Mouse (Mus musculus) brain, adult 2 months (tissue): ENCODE measurements at regions not wholly inside any gene's neighbourhood (a gene's known extent, or its start where the extent isn't known, plus 50 kb on each side); places are given as distances from the start of the nearest gene placed in this dataset.

Experiments
- DNase-seq: peaks from one replicate; pipeline ENCODE4 v3.0.0; 2011; ENCODE audit warnings: low read depth, low spot score

DNA sequence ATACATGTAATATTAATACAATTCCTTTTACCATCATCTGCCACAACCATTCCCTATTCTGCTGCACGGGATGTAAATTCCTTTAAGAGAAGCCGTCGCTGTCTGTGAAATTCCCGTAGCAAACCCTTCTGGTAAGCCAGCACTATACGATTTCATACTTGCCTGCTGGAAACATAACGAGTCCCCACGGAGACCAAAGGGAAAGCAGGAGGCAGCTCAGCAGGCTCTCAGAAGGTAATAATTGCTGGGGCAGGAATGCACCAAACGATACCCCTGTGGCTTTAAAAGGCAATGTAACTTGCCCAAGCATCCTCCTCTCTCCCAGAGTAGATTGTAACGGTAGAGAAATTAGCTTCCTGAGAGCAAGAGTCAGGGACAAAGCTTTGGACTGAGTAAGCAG, 114.0 kb upstream of the Hes1 start:
- DNase-seq, result no peak

- peak; percentile 55 for DNase-seq
Observed at GRCm38 (mm10) chr16:29950791-29951190, 113.4 kb upstream of the Hes1 start.

- peak; percentile 77 for DNase-seq
Observed at GRCm38 (mm10) chr16:29954700-29955099, 109.5 kb upstream of the Hes1 start.

DNA sequence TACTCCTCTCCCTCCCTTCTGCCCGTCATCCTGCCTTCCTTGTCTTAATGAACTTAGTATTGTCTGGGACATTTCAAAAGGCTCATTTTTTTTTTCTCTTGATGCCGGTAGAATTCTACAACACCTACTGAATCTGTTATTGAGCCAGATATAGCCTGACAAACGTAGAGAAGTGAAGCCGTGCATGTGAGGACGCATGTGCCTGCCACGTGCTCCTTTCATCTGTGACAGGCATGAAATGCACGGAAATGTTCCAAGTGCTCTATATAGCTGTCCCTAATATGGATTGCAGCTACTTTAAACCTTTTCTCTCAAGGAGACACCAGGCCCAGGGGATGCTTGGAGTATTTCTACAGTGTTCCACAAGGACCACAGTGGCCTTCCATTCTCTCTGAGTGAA, 107.3 kb upstream of the Hes1 start:
- DNase-seq, result peak; percentile 68

DNA sequence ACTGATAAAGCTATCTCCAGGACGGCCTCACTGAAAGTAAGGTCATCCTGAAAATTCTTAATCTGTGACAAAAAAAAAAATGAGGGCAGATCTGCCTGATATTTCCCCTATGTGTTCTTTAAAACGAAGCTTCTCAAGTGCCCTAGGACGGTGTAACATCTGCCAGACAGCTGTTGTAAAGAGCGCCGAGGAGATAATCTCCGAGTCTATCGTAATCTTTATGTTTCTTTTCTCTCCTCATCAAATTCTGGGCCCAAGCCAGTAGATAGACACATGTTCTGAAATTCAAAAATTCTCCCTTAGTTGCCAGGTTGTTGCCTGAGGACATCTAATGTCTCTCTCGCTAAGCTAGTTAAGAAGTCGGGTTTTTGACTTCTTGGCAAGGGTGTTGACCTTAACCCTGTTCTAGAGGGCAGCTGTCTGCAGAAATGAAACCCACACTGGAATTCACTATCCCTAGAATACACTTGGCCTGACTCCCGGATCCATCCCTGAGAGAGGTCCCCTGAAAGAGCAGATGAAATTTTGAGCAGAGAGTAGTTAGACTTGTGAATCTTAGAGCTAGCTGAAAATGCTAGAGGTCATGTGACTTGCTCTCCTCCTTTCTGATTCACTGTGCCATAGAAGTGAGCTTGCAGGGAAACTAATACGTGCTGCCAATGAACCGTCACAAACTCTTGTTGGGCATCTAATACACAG, 104.1 kb upstream of the Hes1 start:
- no peak for DNase-seq

- DNase-seq, result no peak
Observed at GRCm38 (mm10) chr16:29963284-29963683, 100.9 kb upstream of the Hes1 start.

DNA sequence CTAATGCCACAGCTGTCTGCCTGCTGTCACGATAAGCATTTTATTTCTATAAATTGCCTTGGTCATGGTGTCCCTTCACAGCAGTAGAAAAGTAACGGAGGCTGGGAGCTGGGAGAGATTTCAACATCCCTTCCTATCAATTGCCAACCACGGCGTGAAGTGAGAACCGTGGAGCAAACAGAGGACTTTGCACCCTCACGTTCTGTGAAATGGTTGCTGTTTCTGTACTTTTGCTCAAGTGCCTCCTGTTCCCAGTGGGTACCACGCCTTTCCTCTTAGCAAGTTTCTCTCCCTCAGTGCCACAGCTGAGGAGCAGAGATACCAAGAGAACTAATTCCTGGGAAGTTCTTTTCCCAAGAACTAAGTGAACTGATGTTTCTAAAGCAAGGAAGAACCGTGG, 99.6 kb upstream of the Hes1 start:
- peak; percentile 52 for DNase-seq

GRCm38 (mm10) chr16:29968743-29969142, 95.4 kb upstream of the Hes1 start:
- no peak for DNase-seq

GRCm38 (mm10) chr16:29972741-29973141, 91.4 kb upstream of the Hes1 start:
- no peak for DNase-seq

GRCm38 (mm10) chr16:29973250-29973649, 90.9 kb upstream of the Hes1 start:
- DNase-seq, result no peak

GRCm38 (mm10) chr16:29975800-29976199, 88.4 kb upstream of the Hes1 start:
- no peak for DNase-seq

GRCm38 (mm10) chr16:29977011-29977410, 87.2 kb upstream of the Hes1 start:
- DNase-seq, result no peak

DNA sequence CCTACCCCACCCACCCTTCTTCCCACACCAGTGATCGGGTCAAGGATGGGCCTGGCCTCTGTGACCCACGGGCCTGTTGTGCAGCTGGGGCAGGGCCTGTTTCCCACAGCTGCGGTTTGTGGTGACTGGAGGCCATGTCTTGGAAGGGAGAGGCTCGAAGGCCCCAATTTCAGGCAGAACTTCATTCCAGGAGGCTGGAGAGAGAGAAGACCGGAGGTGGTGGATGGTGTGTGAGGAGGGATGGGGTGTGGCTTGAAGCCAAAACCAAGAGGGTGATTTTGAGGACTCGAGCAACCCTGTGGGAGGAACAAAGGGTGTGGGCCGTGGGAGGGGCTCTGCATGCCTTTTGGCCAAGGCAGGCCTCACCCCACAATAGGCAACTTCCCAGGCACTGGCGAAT, 86.5 kb upstream of the Hes1 start:
- DNase-seq, result no peak

- DNase-seq, result no peak
Observed at GRCm38 (mm10) chr16:29979066-29979465, 85.1 kb upstream of the Hes1 start.

DNA sequence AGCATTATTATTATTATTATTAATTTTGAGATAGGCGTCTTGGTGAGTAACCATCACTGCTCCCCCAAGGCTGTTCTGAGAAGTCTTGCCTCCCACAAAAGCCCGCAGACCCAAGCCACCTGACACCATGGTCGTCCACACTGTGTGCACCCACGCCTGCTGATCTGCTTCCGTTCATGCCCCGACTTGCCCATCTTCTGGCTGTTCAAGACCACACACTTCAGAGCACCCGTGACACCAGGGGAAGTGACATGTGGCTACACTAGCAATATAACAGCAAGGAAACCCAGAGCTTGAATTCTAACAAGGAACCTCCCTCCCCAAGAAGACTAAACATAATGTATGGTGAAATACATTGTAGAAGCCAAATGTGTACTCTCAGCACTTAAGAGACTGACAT, 82.6 kb upstream of the Hes1 start:
- DNase-seq, result no peak

- DNase-seq, result no peak
Observed at GRCm38 (mm10) chr16:29982224-29982785, 81.9 kb upstream of the Hes1 start.

GRCm38 (mm10) chr16:29983161-29983560, 81.0 kb upstream of the Hes1 start:
- DNase-seq, result no peak

GRCm38 (mm10) chr16:29985126-29985931, 78.9 kb upstream of the Hes1 start:
- peak; percentile 65 for DNase-seq

- no peak for DNase-seq
Observed at GRCm38 (mm10) chr16:29987595-29987994, 76.6 kb upstream of the Hes1 start.

DNA sequence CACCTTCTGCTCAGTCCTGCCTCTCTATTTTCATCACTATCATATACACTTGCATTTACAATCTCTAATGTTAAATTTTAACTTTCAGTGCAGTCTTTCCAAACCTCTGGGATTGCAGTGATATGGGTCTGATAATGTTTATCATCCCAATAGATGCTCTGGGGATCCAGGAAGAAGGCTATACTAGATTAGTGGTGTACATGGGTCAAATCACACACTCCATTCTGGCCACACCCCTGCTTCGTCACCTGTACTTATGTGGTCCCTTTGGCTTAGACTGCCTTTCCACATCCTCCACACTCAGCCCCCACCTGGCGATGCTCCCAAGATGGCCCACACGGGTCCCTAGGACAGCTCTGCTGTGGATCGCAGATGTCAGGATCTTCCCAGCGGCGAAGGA, 76.2 kb upstream of the Hes1 start:
- DNase-seq, result no peak

GRCm38 (mm10) chr16:29989308-29989707, 74.9 kb upstream of the Hes1 start:
- DNase-seq, result no peak

- no peak for DNase-seq
Observed at GRCm38 (mm10) chr16:29990393-29990792, 73.8 kb upstream of the Hes1 start.
